Mouse (Mus musculus) gastrocnemius, postnatal 14 days (tissue): ENCODE measurements around the gene Olfr690. TPM values are rescaled to one million over a fixed set of nuclear protein-coding genes. Genes with fewer than 3 reads are reported as not detected.
"Not testable (repeated sequence)": the region's sequence is repeated elsewhere in the genome, so short reads cannot be mapped to it uniquely, and the experiment has no call there.

Source experiments
- DNase-seq: peaks from one replicate; pipeline ENCODE4 v3.0.0; 2021; ENCODE audit warnings: mixed read lengths
- intact Hi-C: fragments of 180-260 bp; cut with DNase I; formaldehyde crosslinking; loops from one replicate; pipeline ENCODE4 v1.15.1; 2025; ENCODE audit warnings: low total_unique reads
- long read RNA-seq, 2 experiments: library from polyadenylated mRNA; stranded (forward); transcript quantifications; one replicate each; pipeline ENCODE4 v2.0.0; 2021
- total RNA-seq, 2 experiments: library from RNA; stranded (reverse); gene quantifications; 2 replicates each; pipeline ENCODE4 v1.2.3; 2021

Gene Olfr690
- not detected for total RNA-seq
- long read RNA-seq, experiment 1, result 0 reads
- long read RNA-seq, experiment 2, result 0 reads

DNA sequence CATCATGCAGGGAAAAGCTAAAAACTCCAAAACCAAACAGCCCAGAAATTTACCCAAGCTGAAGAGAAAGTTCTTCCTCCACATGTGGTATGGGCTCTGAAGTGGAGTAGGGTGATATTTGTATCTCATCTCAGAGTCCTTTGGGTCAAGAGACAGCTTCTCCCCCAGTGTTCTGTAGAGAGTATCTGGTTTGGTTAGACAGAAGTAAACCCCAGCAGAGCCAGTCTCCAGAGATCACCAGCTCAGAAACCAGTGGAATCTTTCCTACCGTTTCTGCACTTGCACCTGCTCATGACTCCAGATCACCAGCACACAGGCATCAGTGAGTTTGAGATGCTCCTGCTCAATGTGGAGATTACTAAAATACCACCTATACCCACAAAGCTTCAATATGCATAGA, at the start of gene Olfr690:
Olfr690 (minus strand) TSS at position 101 of the 400 bp plus-strand sequence.
- DNase-seq, result no peak
- intact Hi-C loops, result no loop called here

DNA sequence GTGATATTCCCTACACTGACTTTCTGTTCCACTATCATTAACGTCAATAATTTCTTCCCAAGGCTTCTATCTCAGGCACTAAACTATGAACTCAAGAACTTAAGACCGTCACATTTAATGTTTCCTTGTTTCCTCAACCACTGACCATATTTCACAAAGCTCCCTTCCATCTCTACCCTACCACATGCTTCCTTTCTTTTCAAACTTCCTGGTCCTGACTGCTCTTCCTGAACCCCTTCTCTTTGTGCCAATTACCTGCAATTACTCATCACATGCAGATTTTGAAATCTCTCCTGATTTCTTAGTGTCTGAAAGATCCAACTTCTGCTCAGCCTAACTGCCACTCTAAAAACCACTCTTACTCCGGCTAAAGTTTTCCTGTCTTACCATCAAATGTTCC, 46.4 kb upstream of the Olfr690 start:
- DNase-seq, result no peak
- intact Hi-C loops, result no loop called here

DNA sequence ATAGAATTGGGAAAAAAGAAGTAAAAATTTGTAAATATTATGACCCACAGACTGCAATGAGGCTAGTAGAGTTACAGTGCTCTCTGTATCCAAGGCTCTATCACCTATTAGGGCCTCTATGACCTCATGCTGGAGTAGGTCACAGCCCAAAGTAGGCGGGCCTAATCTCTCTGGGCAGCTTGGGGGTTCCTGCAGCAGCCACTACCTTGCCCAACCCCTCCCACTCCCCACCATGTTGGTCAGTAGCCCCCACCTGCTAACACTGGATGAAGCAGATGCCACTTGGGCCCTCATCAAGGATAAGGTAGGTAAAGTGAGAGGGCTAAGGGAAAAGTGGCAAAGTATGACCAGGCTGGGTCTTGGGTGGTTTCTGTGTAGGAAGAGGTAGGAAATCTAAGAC, 41.0 kb upstream of the Olfr690 start, which contains the start of gene Gm5901:
Gm5901 (plus strand) TSS at position 173 of the 400 bp plus-strand sequence.
- no peak for DNase-seq
- intact Hi-C loops, result no loop called here

DNA sequence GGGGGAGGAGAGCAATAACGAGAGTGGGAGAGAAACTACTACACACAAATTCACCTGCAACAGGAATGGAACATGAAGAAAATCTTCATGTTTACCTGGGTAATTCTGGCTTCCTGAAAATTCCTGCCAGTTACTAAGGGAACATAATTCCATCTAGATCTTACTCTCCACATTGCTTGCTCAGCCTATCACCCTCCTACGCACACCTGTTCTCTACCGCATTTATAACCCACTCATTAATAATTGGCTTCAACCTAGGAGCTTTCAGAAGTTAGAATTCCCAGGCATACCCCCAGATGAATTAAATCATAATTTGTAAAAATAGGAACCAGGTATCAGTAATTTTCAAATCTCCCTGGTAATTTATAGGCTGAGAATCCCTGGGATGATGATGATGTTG, 40.1 kb upstream of the Olfr690 start:
- intact Hi-C loops, result no loop called here
- no peak for DNase-seq

DNA sequence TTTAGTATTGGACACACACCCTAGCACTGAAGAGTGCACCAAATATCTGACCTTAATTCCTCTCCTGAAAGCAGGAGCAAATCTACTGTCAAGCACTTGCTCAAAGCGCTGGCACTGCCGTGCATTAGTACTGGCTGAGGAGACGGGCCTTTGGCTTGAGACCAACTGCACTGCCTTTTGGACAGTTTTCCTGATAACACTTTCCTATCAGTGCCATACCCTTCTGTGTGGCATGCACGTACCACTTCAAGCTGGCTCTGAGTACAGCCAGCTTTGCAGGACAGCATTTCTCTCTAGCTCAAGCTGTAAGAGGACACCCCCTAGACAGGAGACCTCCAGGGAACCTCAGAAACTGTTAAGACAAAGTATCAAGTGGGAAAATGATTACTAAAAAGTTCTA, 39.6 kb upstream of the Olfr690 start:
- DNase-seq, result no peak
- intact Hi-C loops, result no loop called here

DNA sequence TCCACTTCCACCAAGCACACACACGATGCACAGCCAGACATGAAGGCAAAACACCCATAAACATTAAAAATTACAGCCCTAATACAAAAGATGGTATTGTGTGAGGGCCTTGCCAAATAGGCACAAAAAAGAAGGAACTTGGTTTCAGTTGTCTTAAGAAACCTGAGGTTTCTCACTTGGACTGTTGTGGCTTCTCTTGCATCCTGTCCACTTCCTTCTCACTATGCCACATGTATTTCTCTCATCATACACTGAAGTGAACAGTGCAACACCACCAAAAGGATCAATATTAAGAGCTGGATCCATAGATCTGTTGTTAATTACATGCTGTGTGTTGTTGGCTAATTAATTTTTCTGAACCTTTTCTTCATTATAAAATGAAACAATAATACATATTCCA, 39.0 kb upstream of the Olfr690 start:
- intact Hi-C loops, result no loop called here
- DNase-seq, result no peak

DNA sequence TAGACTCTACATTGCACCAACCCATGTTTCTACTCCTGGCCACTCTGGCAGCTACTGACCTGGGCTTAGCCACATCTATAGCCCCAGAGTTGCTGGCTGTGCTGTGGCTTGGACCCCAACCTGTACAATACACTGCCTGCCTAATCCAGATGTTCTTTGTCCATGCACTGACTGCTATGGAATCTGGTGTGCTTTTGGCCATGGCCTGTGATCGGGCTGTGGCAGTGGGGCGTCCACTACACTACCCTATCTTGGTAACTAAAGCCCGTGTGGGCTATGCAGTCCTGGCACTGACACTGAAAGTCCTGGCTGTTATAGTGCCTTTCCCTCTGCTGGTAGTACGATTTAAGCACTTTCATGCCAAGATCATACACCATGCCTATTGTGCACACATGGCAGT, 34.6 kb upstream of the Olfr690 start:
- intact Hi-C loops, result no loop called here
- no peak for DNase-seq

DNA sequence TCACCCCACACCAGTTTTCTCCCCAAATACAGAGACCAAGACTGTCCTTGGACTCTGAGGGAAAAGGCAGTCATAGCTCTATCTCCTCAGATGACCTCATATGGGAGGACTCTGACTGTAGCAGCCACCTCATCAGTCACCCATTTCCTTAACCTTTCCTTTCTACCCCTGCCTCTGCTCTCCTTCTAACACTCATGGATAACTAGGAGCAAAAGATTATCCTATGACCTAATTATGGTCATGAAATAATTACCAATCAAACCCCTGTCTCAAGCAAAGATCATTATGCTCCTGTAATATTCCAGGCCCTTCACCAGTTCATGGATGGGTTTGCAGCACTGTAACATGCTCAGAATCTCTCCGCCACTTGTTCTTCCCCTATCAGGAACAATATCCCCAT, 34.0 kb upstream of the Olfr690 start, which contains the start of gene Olfr692:
Olfr692 (plus strand) TSS at position 301 of the 400 bp plus-strand sequence.
- DNase-seq, result no peak
- intact Hi-C loops, result no loop called here

DNA sequence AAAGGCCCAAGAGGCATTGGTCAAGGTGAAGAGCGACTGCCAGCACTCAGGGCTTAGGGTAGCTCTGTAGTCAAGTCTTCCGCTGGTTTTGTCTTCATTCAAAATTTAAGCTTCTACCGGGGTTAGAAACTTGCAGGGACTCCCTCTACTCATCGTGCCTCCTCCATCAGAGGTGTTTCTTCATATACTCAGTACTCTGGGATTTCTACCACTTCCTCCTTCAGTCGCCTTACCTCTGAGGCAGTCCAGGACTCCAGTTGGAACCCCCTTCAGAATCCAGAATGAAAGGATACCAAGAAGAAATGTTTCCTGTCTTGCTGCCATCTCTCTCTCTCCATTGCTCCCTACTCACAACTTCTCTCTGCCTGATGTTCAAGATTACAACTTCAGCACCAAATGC, 33.4 kb upstream of the Olfr690 start:
- intact Hi-C loops, result no loop called here
- no peak for DNase-seq

DNA sequence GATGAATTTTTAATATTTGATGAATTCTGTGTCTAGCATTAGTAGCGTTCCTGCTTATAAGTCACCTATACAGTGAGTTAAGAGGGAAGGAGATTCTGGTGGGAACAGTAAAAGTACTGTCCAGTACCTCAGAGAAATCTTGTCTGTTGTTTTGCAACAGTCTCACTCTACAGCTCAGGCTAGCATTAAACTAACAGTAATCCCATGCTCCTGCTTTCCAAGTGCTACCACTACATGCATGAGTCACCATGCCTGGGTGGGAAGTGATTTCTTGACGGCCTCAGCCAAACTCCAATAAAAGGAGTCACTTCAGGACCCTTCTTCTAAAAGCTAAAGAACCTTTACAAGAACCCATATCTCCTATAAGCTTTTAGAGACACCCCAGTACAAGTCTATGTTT, 27.8 kb upstream of the Olfr690 start:
- intact Hi-C loops, result no loop called here
- no peak for DNase-seq

DNA sequence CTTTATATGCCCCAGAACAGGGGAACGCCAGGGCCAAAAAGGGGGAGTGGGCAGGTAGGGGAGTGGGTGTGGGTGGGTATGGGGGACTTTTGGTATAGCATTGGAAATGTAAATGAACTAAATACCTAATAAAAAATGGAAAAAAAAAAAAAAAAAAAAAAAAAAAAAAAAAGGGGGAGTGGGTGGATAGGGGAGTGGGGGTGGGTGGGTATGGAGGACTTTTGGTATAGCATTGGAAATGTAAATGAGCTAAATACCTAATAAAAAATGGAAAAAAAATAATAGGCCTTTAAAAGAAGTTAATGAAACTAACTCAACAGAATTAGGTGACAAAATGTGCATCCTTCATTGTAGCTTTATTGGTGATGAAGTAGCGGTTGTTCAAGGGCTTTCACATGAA, 22.6 kb upstream of the Olfr690 start:
- DNase-seq, intact Hi-C loops: not testable (repeated sequence)

DNA sequence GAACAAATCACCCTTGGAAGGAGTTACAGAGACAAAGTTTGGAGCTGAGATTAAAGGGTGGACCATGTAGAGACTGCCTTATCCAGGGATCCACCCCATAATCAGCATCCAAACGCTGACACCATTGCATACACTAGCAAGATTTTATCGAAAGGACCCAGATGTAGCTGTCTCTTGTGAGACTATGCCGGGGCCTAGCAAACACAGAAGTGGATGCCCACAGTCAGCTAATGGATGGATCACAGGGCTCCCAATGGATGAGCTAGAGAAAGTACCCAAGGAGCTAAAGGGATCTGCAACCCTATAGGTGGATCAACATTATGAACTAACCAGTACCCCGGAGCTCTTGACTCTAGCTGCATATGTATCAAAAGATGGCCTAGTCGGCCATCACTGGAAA, 22.2 kb upstream of the Olfr690 start:
- intact Hi-C loops, DNase-seq: not testable (repeated sequence)

DNA sequence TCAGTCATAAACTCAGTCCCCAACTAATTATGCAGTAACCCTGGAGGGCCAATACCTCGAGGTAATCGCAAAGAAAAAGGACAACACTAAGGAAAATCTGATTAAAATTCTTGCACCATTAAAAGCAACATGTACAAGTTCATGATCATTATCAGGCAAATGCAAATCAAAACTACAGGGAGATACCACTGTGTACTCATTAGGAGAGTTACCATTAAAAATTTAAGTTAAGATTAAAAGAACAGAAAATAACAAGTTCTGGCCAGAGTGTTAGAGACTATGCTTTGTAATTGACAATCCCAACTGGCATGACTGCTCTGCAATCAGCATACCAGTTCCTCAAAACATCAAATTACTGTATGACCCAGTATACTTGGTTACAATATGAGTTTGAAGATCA, 8.8 kb upstream of the Olfr690 start:
- intact Hi-C loops, result no loop called here

DNA sequence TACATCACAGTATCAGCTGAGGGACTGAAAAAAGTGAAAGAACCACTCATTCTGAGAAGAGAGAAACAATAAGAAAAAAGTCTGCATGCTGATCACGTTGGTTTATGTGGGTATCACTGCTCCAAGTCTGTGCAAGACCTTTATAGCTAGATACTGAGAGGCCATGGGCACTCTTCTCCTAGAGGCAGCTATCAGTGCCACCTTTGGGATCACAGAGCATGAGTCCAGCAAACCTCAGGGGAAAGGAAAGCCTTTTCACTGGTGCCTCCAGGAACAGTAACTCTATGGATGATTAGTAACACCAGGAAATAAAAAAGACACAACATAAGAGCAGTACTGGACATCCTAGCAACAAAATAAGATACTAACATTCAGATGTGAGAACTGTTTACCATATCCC, 8.3 kb upstream of the Olfr690 start, which contains the start of gene Olfr691:
Olfr691 (minus strand) TSS at position 101 of the 400 bp plus-strand sequence.
- no peak for DNase-seq
- intact Hi-C loops, result no loop called here

More for the DNA sequence above, 8.8 kb upstream of the Olfr690 start:
- no peak for DNase-seq

DNA sequence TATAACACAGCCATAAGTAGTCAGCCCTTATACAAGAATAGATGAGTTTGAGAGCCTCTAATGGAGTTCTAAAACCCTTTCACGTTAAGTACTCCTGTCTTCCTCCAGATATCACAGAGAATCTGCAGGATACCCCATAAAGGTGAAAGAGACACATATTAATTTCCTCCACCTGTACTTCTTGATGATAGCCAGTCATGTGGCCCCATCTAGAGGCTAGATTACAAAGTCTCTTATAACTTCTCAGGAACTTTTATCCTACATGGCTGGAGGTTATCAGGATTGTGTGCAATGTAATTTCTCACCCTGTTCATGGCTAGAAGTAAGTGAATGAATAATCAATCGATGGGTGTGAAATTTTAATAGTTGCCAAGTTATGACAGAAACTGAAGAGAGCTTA, 8.6 kb downstream of the Olfr690 start:
- no peak for DNase-seq
- intact Hi-C loops, result no loop called here

DNA sequence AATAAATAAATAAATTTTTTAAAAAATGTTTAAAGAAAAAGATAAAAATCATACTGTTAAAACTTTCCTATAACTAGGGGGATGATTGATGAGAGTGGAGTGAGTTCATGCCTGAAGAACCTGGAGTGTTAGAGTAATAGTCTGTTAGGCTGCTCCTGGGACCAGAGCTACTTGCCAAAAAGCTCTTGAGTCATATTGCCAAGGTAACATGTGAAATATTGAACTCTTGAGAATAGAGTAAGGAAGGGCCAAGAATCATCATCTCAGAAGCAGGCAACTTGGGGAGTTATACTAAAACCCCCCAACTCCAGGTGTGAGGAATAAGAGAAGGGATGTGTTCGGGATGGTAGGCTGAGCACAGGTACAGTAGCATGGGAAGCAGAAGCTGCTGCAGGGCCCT, 23.0 kb downstream of the Olfr690 start, which contains the start of gene Olfr689:
Olfr689 (plus strand) TSS at position 301 of the 400 bp plus-strand sequence.
- intact Hi-C loops, result no loop called here
- no peak for DNase-seq

DNA sequence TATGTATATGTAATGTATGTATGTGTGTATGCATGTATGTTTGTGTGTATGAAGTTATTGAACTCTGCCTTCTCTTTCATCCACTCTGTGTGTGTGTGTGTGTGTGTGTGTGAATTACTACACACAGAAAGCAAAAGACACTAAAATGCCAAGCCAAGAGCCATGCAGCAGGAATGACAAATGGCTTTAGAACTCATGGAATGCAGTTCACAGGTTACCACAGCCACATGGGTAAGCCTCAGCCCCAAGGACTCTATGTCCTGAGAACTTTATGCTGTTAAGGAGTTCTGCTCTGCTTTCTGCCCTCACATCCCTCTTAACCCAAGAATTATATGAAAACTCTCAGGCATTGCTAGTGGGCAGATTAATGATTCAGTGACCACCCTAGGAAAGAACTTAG, 43.9 kb downstream of the Olfr690 start:
- no peak for DNase-seq
- intact Hi-C loops, result no loop called here

DNA sequence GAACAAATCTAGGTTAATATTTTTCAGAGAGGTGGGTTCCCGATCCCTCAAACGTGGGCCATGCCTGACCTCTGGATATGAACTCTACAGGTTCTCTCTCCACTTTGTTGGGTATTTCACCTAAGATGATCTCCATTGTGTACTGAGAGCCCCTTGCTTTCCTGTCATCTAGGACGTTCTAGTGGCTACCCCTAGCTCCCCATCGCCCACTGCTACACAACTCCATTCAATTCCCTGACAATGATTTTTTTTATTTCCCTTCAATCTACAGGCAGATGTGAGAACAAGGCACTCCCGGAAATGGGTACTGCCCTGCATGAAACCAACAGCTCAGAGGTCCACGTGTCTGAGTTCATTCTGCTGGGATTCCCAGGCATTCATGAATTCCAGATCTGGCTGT, 46.1 kb downstream of the Olfr690 start, which contains the start of gene Olfr688:
Olfr688 (plus strand) TSS at position 301 of the 400 bp plus-strand sequence.
- DNase-seq, result no peak
- intact Hi-C loops, result no loop called here
